Mouse (Mus musculus) forebrain, embryonic 15.5 days (tissue): ENCODE data around the gene Gbp9. TPM values are rescaled to one million over a fixed set of nuclear protein-coding genes. Genes with fewer than 3 reads are reported as not detected.

Experiments used
- ATAC-seq: fragments of 200-750 bp; cut with Nextera tagmentation; replicated peaks from 2 replicates; pipeline ENCODE4 v1.8.0; 2017; ENCODE audit warnings: mild to moderate bottlenecking, moderate TSS enrichment, moderate library complexity
- H3K27ac ChIP-seq: fragments of 300-500 bp; sonication (generic); replicated peaks from 2 replicates; pipeline ENCODE4 v1.5.1; 2015; ENCODE audit warnings: mild to moderate bottlenecking, inconsistent platforms
- H3K27me3 ChIP-seq: fragments of 300-500 bp; sonication (generic); 2 replicates; pipeline ENCODE4 v1.6.1; 2015; ENCODE audit warnings: inconsistent platforms
- H3K36me3 ChIP-seq: fragments of 300-500 bp; sonication (generic); 2 replicates; pipeline ENCODE4 v1.6.1; 2015; ENCODE audit warnings: mild to moderate bottlenecking, inconsistent platforms
- H3K4me1 ChIP-seq: fragments of 300-500 bp; sonication (generic); 2 replicates; pipeline ENCODE4 v1.6.1; 2015; ENCODE audit warnings: inconsistent platforms
- H3K4me2 ChIP-seq: fragments of 300-500 bp; sonication (generic); replicated peaks from 2 replicates; pipeline ENCODE4 v1.6.1; 2015; ENCODE audit warnings: mild to moderate bottlenecking, inconsistent platforms
- H3K4me3 ChIP-seq: fragments of 300-500 bp; sonication (generic); 2 replicates; pipeline ENCODE4 v1.5.1; 2015; ENCODE audit warnings: mild to moderate bottlenecking, inconsistent platforms
- H3K9ac ChIP-seq: fragments of 300-500 bp; sonication (generic); replicated peaks from 2 replicates; pipeline ENCODE4 v1.6.1; 2015; ENCODE audit warnings: mild to moderate bottlenecking, inconsistent platforms
- H3K9me3 ChIP-seq: fragments of 300-500 bp; sonication (generic); 2 replicates; pipeline ENCODE4 v1.6.1; 2016; ENCODE audit warnings: inconsistent platforms
- WGBS: fragments of 180-500 bp; shearing (Covaris S2); methylation state at CpG from one replicate; pipeline ENCODE4 v1.1.7; 2015; ENCODE audit warnings: mixed read lengths; 5-methylcytosine and 5-hydroxymethylcytosine counted together
- polyA plus RNA-seq: library from polyadenylated mRNA; unstranded; fragments of >200 nt; fragmentation: Nextera tagmentation; extraction: Ambion mirVana; gene quantifications from 2 replicates; pipeline ENCODE4 v1.2.1, GENCODE M21; 2015

Gbp9 gene
- polyA plus RNA-seq, 1 experiment from 2014 or later, result 0.78 TPM

DNA sequence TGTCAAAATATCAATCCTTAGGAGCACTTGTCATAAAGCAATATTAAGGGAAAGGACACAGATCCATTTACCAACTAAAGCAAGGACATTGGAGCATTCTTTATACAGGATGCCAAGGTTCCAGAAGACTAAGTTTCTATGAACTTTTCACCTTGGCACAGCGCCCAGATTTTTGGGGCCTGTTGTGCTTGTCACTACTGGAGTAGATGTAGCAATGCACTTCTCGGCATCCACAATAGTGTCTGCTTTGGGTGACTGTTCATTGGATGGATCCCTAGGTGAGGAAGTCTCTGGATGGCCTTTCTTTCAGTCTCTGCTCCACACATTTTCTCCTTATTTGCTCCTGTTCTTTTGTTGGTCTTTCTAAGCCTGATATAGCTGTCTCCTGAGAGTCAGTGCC lies 107.0 kb downstream of the Gbp9 start:
- 81% methylated on average over 2 of the region's 2 CpGs for WGBS
- Histone ChIP-seq H3K36me3 (no peaks in the 10 kb centered on the region), H3K4me1 (no peaks in the 10 kb centered on the region), H3K4me2 (no peak overlapping the region), H3K9me3 (no peaks in the 10 kb centered on the region), H3K27ac (no peak overlapping the region), H3K4me3 (no peak overlapping the region), H3K27me3 (no peaks in the 10 kb centered on the region), H3K9ac (no peak overlapping the region)
- ATAC-seq, result no peak

Other genes with a start within 250 kb of the Gbp9 start
- gene Abcg3, start 156.8 kb downstream of the Gbp9 start, polyA plus RNA-seq, result 0.22 and 0.23 TPM in 2 replicates
- 0.27 and 0.38 TPM in 2 replicates for gene Gbp8, start within 50 bp of the Gbp9 start, polyA plus RNA-seq
- 0.83 and 0.94 TPM in 2 replicates for gene Gbp4, start within 50 bp of the Gbp9 start, polyA plus RNA-seq
- gene Gbp10, start 100.0 kb upstream of the Gbp9 start, polyA plus RNA-seq, result 0.50 and 0.78 TPM in 2 replicates
- gene Gm43302, start 154.2 kb upstream of the Gbp9 start, polyA plus RNA-seq, result 0.17 TPM in 1 of 2 replicates, not detected in the other
- gene Gbp6, start 154.2 kb upstream of the Gbp9 start, polyA plus RNA-seq, result 1.2 and 1.4 TPM in 2 replicates